Mouse (Mus musculus) liver, adult 2 months (tissue): ENCODE measurements around the gene Arhgef2.

Source experiments
- CTCF ChIP-seq: fragments of 200-500 bp; IDR thresholded peaks from 2 replicates; pipeline ENCODE4 v1.5.1; 2011; ENCODE audit warnings: low read depth, low read length, control low read depth
- POLR2A ChIP-seq: fragments of 200-500 bp; IDR thresholded peaks from 2 replicates; pipeline ENCODE4 v1.6.1; 2011; ENCODE audit warnings: low read length, control low read depth; ENCODE audit not compliant: insufficient read depth; ENCODE audit errors: extremely low read depth

DNA sequence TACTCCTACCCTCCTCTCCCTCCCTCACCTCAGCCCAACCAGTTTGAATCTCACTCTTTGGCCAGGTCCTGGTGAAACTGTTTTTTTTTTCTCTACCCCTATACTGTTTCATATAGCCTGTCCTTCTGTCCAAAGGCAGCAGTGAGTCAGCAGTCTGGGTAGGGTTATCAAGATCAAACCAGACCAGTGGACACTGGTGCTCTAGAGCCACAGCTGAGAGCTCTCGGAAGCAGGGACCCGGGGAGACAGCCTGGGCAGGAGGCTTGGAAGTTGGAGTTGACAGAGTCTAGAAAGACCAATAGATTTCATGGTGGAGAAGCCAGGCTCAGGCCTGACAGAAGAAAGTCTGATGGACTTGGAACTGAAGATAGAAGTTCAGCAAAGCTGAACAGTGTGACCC, 37.2 kb upstream of the Arhgef2 start:
- no peak for TF ChIP-seq CTCF
- no peak for TF ChIP-seq POLR2A
